Mouse (Mus musculus) skeletal muscle tissue, adult 2 months (tissue): Measurements from ENCODE around the gene Bmpr2.
A peak's percentile ranks its signal among the peaks of the same experiment; 100 is the strongest.

Experiments
- DNase-seq: peaks from one replicate; pipeline ENCODE4 v3.0.0-alpha.2; 2012; ENCODE audit warnings: low read depth, low spot score

Bmpr2 gene

DNA sequence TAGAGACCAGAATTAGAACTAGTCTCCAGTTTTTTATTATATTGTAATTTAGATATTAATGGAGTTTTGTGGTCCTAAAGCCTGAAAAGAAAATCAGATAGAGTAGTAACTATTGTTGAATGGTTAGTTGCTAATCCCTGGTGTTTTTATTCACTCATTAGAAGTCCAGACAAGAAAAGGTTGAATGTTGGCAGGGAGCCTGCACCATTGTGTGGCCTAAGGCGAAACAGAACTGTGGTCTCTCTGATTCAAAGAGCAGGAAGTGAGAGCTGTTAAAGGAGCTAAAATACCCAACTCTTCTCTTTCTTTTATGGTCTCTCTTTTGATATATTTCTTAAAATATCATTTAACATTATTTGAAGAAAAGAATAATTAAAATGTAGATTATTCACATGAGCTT is 32.1 kb downstream of the Bmpr2 start:
- DNase-seq = peak; percentile 11

DNA sequence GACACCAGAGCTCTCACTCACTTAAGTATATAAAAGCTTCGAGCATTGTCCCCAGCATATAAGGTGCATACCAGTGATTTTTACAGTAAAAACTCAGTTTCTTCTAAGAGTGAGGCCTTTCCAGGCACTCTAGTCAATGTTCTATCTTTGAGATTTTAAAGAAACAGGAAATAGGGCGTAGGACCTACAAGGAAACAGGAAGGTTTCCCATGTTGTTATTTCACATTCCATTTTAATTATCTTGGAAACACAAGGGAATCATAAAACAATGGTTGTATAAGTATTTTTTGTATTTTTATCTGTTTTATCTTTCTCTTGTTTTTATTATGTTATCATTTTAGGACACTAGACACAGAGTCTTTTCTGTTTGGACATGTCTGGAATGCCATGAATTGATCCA is 34.7 kb downstream of the Bmpr2 start:
- no peak for DNase-seq

DNA sequence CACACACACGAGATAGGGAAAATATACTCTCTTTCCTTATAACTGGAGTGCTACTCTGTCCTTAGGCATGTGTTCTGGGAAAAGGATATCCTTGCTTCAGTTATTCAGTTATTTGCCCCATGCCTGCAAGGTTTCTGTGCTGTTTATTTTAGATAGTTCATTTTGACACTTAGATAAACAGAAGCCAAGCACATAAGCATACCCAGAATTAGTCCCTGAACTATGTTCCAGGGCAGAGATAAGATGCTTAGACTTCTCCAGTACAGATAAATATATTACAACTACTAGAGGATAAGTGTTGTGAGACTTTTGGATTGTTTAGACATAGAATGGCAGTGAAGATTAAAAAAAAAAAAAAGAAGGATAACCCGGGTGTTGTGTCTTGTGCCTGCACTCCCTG is 41.2 kb downstream of the Bmpr2 start:
- DNase-seq = no peak

DNA sequence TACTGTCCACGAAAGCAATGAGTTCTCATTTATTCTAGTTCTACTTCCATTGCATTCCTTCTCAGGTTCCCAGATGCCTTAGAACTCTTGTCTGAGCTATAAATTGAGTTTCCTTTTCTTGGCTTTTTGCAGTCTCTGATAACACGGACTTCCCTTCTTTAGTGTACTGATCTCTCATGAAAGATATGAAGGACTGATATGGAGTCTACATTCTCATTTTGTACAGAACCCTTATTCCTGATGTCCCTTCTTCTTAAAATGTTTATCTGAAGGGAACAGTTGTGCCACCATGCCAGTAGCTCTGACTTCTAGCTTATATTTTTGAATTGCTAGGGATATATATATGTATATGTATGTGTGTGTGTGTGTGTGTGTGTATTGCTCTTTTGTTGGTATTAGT is 46.7 kb downstream of the Bmpr2 start:
- DNase-seq = no peak

DNA sequence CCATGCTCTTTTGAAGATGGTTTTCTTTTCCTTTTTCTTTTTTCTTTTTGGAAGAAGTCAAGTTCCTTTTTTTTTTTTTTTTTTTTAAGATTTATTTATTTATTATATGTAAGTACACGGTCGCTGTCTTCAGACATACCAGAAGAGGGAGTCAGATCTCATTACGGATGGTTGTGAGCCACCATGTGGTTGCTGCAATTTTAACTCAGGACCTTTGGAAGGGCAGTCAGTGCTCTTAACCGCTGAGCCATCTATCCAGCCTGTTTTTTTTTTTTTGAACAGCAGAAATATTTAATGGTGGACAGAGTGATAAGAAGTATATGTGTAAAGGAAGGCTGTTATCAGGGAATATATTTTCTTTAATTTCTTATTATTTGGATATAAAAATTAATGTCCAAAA is 49.6 kb downstream of the Bmpr2 start:
- DNase-seq = no peak

DNA sequence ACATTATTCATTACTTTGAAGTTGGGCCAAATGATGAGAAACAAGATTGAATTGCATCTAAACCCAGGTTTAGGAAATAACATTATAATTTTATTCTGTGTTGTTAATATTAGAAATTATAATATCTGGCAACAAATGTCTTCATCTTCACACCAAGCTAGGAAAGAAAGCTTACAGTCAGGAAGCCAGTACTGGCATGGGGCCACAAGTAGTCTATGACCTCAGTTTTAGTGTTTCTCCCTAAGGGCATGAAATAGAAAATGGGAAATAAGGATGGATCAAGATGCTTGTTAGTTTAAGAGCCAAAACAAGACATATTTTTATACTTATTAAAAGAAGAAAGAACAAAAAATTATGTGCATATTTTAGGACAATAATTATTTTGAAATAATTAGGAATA is 62.2 kb downstream of the Bmpr2 start:
- DNase-seq = peak; percentile 48

DNA sequence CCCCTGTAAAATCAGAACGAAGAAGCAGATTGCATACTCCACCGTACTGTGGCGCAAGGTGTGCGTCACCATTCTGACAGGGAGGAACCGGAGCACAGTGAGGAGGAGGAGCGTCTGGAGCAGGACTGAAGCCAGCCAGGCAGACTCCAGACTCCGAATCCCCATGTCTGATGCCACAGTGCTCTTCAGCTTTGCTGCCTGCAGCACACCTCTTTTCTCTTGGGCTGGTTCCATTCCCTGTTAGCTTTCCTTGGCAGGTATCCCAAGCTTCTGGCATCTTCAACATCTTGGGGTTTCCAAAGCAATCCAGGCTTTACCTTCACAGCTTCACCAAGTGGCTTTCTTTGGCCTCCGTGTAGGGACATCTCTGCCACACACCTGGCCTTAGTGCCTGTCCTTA is 63.4 kb downstream of the Bmpr2 start:
- peak; percentile 3 for DNase-seq

DNA sequence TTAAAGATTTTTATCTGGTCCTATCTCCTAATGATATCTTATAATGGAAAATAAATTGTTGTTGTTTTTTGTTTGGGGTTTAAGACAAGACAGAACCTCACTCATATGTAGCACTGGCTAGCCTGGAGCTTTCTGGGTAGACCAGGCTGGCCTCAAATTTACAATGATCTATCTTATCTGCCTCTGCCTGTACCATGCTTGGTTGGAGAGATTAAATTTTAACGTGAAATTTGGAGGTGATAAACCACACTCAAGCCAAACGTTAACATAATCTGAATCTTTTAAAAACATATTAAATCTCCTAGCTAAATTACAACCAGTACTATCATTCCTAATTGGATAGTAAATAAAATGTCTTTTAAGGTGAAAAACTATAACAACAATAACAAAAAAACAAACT is 66.2 kb downstream of the Bmpr2 start:
- no peak for DNase-seq

DNA sequence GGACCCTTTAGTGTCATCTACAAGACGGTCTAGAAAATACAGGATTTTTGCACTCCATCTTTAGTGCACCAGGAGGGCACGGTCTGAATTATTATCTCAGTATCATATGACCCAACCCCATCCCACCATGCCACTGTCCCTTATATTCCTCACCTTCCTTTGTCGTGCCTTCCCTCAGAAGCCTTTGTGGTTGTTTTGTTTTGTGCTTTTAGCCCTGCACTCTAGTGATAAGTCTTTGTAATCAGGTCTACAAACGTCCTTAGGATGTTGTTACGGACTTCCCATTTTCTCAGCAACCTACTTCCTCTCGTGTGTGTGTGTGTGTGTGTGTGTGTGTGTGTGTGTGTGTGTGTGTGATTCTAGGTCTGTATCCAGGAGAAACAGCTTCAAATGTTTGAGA is 67.0 kb downstream of the Bmpr2 start:
- no peak for DNase-seq

DNA sequence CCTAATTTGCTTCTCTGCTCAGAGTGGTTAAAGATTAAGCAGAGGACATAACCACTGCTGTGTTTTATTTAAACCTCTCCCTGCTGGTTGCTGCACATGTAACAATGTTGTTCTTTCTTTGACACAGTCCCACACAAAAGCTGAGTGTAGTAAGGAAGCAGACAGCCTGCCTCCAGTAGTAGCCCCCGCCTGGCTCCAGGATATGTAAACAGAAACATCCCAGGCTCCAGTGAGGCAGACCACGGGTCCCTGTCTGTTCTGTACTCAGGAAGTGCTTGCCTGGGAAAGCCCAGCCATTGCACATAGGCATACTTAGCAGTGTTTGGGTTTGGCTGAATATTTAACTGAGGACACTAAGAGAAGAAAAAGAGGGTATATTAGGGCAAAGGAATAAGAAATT is 70.5 kb downstream of the Bmpr2 start:
- no peak for DNase-seq

DNA sequence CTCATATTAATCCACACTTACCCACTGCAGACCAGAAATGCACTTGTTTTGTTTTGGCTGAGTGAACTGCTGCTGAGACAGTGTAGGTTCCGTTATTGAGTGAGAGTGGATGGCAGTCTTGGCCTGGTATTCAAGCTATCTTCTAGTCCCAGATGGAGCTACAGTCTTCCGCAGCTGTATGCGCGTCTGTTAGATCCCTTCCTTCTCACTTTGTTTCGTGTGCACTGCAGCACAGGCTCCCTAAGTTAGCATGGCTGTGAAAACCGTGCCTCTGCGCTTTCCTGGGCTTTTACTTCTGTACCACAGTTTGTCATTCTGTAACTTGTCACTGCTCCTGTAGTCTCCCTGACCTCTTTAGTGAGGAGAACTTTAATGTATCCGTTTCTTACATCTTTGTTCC is 85.1 kb downstream of the Bmpr2 start:
- no peak for DNase-seq

DNA sequence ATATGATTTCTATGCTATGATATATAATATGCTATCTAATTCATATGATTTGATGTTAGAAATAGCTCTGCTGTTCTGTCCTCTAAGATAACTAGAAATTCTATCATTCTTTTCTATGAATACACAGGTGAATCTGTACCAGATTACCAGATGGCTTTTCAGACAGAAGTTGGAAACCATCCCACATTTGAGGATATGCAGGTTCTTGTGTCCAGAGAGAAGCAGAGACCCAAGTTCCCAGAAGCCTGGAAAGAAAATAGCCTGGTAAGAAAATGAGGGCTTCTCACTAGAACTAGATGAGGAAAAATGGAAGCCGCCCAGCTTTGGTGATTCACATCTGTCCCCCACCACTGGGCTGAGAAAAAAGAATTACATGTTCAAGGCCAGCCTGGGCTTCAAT is 95.8 kb downstream of the Bmpr2 start:
- DNase-seq = no peak

DNA sequence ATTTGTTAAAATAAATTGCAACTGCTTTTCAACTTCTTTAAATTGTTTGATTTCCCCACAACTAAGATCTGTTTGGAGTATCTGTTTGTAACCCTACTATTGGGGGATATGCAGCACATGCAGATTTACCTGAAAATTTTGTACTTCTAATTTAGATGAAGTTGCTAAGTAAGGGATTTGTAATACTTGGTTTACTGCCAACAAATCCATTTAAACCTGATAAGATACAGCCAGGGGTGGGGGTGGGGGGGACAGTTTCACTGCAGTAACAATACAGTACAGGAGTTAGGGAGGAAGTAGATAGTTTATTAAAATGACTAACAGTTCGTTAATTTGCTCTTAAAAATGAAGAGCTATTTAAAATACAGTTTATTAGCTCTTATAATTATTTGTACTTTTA is 98.9 kb downstream of the Bmpr2 start:
- no peak for DNase-seq

DNA sequence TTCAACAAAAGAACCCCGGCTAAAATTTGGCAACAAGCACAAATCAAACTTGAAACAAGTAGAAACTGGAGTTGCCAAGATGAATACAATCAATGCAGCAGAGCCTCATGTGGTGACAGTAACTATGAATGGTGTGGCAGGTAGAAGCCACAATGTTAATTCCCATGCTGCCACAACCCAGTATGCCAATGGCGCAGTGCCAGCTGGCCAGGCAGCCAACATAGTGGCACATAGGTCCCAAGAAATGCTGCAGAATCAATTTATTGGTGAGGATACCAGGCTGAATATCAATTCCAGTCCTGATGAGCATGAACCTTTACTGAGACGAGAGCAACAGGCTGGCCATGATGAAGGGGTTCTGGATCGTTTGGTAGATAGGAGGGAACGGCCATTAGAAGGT is 104.8 kb downstream of the Bmpr2 start:
- no peak for DNase-seq

DNA sequence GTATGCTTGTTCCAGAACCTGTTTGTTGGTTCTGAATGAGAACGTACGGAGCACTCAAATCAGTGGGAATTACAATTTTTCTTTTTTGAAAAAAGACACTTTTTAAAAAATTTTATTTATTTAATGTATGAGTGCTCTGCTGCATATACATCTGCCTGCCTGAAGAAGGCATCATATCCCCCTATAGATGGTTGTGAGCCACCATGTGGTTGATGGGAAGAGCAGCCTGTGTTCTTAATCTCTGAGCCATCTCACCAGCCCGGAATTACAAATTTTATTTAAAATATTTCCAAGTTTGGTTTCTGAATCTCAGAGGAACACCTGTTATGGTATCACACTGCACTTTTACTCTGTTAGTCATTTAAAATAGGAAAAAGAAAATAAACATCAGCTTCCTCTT is 110.8 kb downstream of the Bmpr2 start:
- DNase-seq = no peak

DNA sequence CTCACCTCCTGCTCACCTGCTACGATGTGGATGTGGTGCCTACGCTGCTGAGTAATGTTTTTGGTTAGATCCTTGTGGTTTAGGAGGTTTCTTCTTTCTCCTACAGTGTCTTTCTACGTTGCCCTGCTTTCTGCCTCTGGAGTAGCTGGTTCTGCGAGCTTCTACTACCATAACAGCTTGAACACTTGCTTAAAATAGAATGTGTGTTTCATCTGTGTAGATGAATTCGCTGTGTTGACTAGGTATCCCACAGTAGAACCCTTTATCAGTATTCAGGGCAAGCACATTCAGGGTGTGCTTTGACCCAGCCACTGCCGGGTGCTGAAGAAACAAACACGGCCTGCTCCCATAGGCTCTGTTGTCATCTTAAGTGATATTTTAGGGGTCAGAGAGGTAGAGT is 114.9 kb downstream of the Bmpr2 start:
- DNase-seq = no peak

DNA sequence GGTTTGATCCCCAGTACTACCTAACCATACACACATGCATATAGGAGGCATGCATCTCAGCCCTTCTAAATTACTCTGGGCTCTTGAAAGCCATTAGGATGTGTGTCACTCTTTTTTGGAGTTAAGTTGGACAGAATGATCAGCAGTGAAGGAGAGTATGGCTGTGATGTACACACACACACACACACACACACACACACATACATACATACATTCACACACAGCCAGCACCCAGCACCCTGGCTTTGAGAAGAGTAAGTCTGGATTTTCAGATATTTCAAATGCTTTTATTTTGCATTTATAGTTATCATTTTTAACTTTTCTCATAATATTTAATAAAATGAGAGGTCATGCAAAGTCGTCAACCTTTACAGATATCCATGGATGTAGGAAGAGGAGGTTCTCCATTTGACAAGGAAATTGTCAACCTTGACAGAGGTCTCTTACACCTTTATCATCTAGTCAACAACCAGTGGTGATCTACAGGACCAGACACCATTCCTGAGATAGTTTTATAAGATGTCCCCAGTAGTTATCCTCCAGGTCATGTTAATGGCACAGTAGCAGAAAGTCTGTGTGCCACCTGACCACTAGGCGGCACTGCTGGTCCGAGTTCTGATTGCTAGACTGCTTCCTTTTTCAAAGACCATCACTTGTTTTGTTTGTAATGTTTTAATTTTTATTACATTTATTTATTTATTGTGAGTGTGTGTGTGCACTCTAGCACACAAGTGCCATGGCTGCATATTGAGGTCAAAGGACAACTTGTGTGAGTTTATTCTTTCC is 120.3 kb downstream of the Bmpr2 start:
- DNase-seq = peak; percentile 32

DNA sequence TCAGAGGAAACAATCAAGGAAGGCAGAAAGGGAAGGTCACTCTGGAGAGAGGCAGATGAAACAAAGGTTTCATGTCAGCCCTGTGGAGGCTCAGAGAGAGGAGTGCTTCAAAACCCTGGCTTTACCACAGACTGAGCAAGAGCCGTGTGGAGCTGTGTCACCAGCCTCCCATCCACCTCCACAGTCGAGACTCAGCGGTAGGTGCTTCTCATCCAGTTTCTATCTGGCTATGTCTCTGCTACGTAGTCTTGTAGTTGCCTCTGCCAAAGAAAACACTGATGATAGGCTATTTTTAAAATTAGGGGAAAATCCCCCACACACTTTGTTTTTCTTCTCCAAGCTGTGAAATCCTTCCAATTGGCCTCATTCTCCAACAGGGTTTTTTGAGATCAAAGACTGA is 123.7 kb downstream of the Bmpr2 start:
- no peak for DNase-seq

DNA sequence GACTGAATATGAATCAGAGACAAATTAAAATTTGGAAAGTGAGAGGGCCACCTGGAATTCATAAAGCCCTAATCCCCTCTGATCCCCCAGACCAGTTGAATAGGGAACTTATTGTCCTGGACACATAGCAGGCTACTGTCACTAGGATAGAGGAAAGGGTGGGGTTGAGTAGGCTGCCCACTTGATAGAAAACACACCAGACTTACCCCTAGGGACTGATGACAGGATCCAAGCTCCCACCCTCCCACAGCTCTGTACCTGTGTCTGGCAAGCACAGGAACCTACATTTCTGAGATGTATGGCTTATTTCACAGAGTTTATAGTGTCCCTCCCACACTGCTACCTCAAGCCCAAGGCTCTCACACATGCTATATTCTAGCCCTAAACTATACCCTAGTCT is 124.8 kb downstream of the Bmpr2 start:
- DNase-seq = no peak

DNA sequence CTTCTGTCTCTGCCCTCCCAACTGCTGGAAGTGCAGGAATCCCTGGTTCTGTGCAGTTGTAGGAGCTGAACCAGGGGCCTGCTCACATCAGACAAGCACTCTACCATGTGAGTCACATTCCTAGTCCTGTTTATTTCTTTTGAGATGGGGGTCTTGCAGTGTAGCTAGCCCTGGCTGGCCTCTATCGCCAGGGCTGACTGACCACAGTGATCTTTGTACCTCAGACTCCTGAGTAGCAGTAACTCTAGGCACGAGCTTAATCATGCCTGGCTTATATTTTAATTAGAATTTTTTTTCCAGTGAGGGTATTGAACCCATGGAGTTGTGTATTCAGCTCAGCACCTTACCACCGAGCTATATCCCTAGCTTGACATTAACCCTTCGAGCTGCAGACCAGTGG is 128.0 kb downstream of the Bmpr2 start:
- no peak for DNase-seq

DNA sequence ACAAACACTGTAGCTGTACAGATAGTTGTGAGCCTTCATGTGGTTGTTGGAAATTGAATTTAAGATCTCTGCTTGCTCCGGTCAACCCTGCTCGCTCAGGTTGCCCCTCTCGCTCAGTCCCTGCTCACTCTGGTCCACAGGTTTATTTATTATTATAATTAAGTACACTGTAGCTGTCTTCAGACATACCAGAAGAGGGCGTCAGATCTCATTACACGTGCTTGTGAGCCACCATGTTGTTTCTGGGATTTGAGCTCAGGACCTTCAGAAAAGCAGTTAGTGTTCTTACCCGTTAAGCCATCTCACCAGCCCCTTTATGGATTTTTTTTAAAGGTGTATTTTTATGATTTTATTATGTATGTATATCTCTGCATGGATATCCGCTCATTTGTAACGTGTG is 129.6 kb downstream of the Bmpr2 start:
- no peak for DNase-seq

DNA sequence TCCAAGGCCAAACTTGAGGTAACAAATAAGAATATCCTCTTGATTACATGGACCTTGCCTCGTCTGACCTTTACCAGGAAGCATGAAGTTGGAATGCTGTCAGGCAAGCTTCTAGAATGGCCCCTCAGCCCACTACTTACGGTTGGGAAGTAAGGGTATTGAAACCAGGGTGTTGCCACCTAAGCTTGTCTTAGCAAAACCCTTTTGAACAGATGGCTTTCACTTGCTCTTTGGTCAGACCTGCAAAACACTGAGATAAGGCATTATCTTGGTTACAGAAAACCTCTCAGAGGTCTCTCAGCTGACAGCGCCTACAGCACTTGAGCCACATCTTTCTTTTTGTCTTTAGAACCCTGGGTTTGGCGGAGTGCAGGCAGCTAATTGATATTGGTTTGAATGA is 130.8 kb downstream of the Bmpr2 start:
- DNase-seq = no peak

DNA sequence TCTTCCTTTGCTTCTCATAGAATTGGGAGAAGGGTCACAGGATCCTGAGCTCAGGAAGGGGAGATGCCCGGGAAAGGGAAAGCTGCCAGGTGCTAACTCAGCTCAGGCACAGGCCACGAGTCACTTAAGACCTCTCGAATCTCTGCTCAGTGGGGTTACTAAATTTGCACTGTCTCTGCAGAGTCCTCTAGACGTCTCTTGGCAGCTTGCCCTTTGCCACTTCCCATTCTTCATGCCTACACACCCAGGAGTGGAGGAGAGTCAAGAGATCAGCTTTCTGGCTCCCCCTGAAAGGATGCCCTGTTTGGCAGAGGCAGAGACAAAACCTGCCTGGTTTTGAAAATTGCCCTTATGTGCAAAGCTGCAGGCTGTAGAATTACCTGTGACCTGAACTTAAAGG is 132.3 kb downstream of the Bmpr2 start:
- DNase-seq = peak; percentile 53

DNA sequence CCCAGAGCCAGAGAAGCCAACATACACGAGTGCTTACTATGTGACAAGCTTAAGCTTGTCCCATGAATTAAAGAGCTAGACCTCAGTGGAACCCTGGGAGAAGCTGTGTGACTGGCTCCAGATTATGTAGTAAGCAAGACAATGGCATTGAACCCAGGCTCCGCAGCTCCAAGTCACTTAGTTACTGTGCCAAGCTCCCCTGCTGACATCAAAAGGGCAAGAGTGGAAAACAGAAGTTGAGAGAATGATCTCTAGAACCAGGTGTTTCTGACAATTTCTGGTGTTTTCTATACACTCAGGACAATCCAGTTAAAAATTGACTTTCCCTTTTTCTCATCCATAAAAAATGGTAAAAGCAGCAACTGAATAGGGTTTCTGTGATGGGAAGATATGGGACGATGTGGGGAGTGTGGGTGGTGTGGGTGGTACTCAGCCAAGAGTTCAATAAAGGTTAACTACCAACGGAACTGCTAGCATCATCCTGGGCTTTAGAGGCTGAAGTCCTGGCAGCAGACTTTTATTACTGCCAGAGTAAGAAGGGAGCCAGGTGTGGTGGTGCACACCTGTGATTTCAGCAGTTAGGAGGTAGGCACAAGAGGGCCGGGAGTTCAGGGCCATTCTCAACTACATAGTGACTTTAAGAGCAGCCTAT is 134.1 kb downstream of the Bmpr2 start:
- DNase-seq = no peak
